Mouse (Mus musculus) kidney, postnatal 0 days (tissue): ENCODE measurements at regions not wholly inside any gene's neighbourhood (a gene's known extent, or its start where the extent isn't known, plus 50 kb on each side); places are given as distances from the start of the nearest gene placed in this dataset.
A peak's percentile ranks its signal among the peaks of the same experiment; 100 is the strongest.

Experiments
- ATAC-seq: fragments of 200-750 bp; cut with Nextera tagmentation; replicated peaks from 2 replicates; pipeline ENCODE4 v1.8.0; 2017; ENCODE audit warnings: low read depth, moderate number of reproducible peaks, moderate TSS enrichment, moderate library complexity; ENCODE audit not compliant: low FRiP score
- DNase-seq: peaks from one replicate; pipeline ENCODE4 v3.0.0-alpha.2; 2016; ENCODE audit warnings: low spot score
- H3K27ac ChIP-seq: fragments of 300-500 bp; sonication (generic); 2 replicates; pipeline ENCODE4 v1.5.1; 2014; ENCODE audit warnings: mild to moderate bottlenecking
- H3K27me3 ChIP-seq: fragments of 300-500 bp; sonication (generic); 2 replicates; pipeline ENCODE4 v1.6.1; 2014; ENCODE audit warnings: low read length, mixed read lengths; ENCODE audit not compliant: insufficient read depth
- H3K36me3 ChIP-seq: fragments of 300-500 bp; sonication (generic); 2 replicates; pipeline ENCODE4 v1.6.1; 2014; ENCODE audit warnings: low read length, mixed read lengths; ENCODE audit not compliant: insufficient read depth
- H3K4me1 ChIP-seq: fragments of 300-500 bp; sonication (generic); replicated peaks from 2 replicates; pipeline ENCODE4 v1.6.1; 2014; ENCODE audit warnings: antibody characterized with exemption, low read length, mixed read lengths; ENCODE audit not compliant: insufficient read depth
- H3K4me2 ChIP-seq: fragments of 300-500 bp; sonication (generic); 2 replicates; pipeline ENCODE4 v1.6.1; 2014; ENCODE audit warnings: mild to moderate bottlenecking, low read length, moderate library complexity, mixed read lengths
- H3K4me3 ChIP-seq: fragments of 300-500 bp; sonication (generic); replicated peaks from 2 replicates; pipeline ENCODE4 v1.5.1; 2014; ENCODE audit warnings: low read depth, low read length
- H3K9ac ChIP-seq: fragments of 300-500 bp; sonication (generic); 2 replicates; pipeline ENCODE4 v1.6.1; 2014; ENCODE audit warnings: low read depth, low read length
- H3K9me3 ChIP-seq: fragments of 300-500 bp; sonication (generic); replicated peaks from 2 replicates; pipeline ENCODE4 v1.6.1; 2016; ENCODE audit warnings: low read length, inconsistent platforms, mixed read lengths
- CTCF ChIP-seq: IDR thresholded peaks from 2 replicates; pipeline ENCODE4 v1.5.1; 2016; ENCODE audit warnings: antibody characterized with exemption, low read depth, mild to moderate bottlenecking, moderate library complexity
- WGBS: fragments of 180-500 bp; shearing (Covaris S2); extraction: QIAGEN DNeasy Blood & Tissue Kit; methylation state at CpG from one replicate; pipeline ENCODE4 v1.1.7; 2014; 5-methylcytosine and 5-hydroxymethylcytosine counted together

DNA sequence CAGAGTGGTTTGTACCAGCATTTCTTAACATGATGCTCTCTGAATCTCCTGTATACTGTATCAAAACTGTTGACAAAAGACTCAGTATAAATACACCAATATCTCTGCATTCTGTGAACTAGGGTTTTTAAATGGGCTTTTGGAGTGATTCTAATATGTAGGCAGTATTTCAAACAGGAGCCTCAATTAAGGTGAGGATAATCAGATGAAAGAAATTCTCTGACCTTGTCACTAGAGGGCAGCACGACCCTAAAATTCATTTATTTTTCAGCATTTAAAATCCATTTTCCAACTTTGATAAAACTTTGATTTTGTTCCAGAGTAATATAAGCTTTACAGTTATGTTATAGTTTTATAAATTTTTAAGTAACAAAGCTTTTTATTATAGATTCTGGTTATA is 114.5 kb downstream of the Rfx6 start:
- peak; percentile 53 for DNase-seq
- Histone ChIP-seq H3K9me3 (no peaks in the 10 kb centered on the region), H3K9ac (no peak overlapping the region), H3K4me2 (no peak overlapping the region), H3K4me3 (no peak overlapping the region), H3K27ac (no peak overlapping the region), H3K27me3 (no peaks in the 10 kb centered on the region), H3K4me1 (no peaks in the 10 kb centered on the region), H3K36me3 (no peaks in the 10 kb centered on the region)
- WGBS, result 2% methylated on average over 1 of the region's 1 CpGs
- TF ChIP-seq CTCF, result peak; percentile 62
- no peak for ATAC-seq

DNA sequence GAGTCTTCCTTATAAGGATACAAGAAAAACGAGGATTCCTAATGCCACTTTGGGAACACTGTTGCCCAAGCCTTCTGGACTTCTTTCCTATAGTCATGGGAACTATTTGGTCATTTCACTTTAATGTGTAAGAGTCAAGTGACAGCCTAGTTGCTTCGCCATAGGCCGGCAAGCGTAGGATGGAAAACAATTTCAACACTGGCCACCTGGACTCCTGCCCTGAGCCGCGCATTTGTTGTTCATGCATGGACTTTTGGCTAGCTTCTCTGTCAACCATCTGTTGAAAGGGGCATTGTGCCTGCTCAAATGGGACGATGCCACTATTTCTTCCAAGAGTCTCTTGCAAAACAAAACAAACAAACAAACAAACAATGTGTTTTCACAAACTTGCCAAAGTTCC is 116.3 kb downstream of the Rfx6 start:
- WGBS, result 90% methylated on average over 7 of the region's 7 CpGs
- Histone ChIP-seq H3K27ac (no peak overlapping the region), H3K36me3 (no peaks in the 10 kb centered on the region), H3K4me1 (no peaks in the 10 kb centered on the region), H3K27me3 (no peaks in the 10 kb centered on the region), H3K4me2 (no peak overlapping the region), H3K9ac (no peak overlapping the region), H3K9me3 (no peaks in the 10 kb centered on the region), H3K4me3 (no peak overlapping the region)
- no peak for TF ChIP-seq CTCF
- no peak for DNase-seq
- no peak for ATAC-seq

DNA sequence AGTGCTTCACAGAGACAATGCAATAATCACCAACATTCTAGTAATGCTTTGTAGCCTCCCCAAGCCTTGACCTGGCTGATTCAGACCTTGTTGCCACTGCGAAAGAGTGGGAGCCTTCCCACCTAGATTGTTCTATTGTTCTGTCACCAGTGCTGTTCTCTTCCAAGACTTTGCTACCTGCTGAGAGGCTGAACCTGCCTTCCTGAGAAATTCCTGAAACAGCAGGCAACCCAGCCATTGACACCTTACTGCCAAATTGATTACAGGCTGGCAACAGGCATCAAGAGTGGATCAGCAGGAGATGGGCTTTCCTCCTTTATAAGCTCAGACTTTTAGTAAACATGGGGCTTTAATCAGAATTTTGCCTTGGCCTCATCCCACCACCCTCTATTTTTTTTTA is 139.1 kb downstream of the Rfx6 start:
- H3K27me3 ChIP-seq, result no peaks in the 10 kb centered on the region
- no peak overlapping the region for H3K27ac ChIP-seq
- WGBS, result 40% methylated on average over 1 of the region's 1 CpGs
- no peak overlapping the region for H3K9ac ChIP-seq
- H3K4me2 ChIP-seq, result no peak overlapping the region
- H3K4me3 ChIP-seq, result no peak overlapping the region
- H3K9me3 ChIP-seq, result no peaks in the 10 kb centered on the region
- DNase-seq, result no peak
- H3K36me3 ChIP-seq, result no peaks in the 10 kb centered on the region
- ATAC-seq, result no peak
- no peaks in the 10 kb centered on the region for H3K4me1 ChIP-seq
- no peak for TF ChIP-seq CTCF

DNA sequence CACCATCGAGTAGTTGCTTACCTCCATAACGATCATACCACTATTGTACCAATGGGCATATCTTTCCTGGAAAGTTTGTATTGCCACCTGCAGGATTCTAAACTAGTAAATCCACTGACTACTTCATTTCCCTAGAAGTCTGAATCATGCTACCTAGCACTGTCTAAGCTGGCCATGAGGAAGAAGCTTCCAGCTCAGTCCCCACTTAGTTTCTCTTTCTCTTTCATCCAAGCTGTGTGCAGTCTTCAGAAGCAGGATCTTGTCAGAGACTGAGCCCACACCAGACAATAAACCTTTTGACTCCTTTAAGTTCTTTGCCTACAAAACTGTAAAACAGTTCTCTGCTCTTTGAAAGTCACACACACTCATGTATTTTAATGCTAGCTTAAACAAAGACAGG is 146.3 kb downstream of the Rfx6 start:
- no peak overlapping the region for H3K27ac ChIP-seq
- no peak overlapping the region for H3K9ac ChIP-seq
- H3K4me2 ChIP-seq, result no peak overlapping the region
- H3K4me1 ChIP-seq, result no peaks in the 10 kb centered on the region
- no peak for TF ChIP-seq CTCF
- H3K4me3 ChIP-seq, result no peak overlapping the region
- no peaks in the 10 kb centered on the region for H3K36me3 ChIP-seq
- no peaks in the 10 kb centered on the region for H3K27me3 ChIP-seq
- H3K9me3 ChIP-seq, result no peaks in the 10 kb centered on the region
- ATAC-seq (no peak), DNase-seq (no peak)
- WGBS, result 94% methylated on average over 2 of the region's 2 CpGs

DNA sequence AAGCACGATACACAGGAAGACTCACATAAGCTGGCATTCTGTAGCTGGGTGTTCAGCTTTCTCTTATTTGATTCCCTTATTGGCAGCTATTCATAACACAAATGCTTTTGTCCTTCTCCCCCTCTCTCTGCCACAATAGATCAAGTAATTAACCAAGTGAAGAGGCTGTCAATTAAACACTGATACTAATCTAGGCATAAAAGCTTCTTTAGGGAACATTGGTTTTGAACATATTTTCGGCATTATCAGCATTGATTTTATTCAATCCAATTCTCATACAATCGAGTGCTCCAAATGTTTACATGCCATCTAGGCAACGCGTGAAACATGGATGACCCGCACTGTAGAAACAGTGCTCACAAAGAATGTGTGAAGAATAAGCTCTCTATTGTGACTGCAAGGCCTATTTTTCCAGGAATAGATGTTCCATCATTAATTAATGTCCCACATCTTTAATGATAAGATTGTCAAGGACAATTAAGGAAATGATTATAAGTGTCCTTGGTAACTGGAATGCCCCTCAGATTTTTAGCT is 148.9 kb downstream of the Rfx6 start:
- Histone ChIP-seq H3K27me3 (no peaks in the 10 kb centered on the region), H3K27ac (no peak overlapping the region), H3K36me3 (no peaks in the 10 kb centered on the region), H3K4me3 (no peak overlapping the region), H3K9me3 (no peaks in the 10 kb centered on the region), H3K4me1 (no peaks in the 10 kb centered on the region), H3K9ac (no peak overlapping the region), H3K4me2 (no peak overlapping the region)
- no peak for TF ChIP-seq CTCF
- DNase-seq (no peak), ATAC-seq (no peak)
- 91% methylated on average over 6 of the region's 6 CpGs for WGBS

DNA sequence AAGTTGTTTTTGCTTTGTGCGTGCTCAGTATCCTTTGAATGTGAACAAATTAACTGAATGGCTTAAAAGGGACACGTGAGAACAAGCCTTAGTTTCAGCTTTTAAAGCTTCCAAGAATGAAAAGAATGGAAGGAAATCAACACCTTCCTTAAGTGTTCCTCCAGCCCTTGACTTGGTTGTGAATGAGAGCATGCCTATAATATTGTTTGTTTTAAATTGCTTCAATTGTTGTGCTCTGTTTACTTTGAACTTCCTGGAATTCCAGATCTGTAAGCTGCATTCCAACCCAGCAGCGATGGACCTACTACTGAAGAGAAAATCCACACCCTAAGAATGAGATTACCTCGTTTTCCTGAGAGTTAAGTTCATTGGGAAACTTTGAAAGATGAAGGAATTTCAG is 154.9 kb downstream of the Rfx6 start:
- Histone ChIP-seq H3K4me1 (no peaks in the 10 kb centered on the region), H3K27me3 (no peaks in the 10 kb centered on the region), H3K4me2 (no peak overlapping the region), H3K27ac (no peak overlapping the region), H3K4me3 (no peak overlapping the region), H3K9me3 (no peaks in the 10 kb centered on the region), H3K36me3 (no peaks in the 10 kb centered on the region), H3K9ac (no peak overlapping the region)
- ATAC-seq (no peak), DNase-seq (no peak)
- WGBS, result 63% methylated on average over 4 of the region's 4 CpGs
- no peak for TF ChIP-seq CTCF

DNA sequence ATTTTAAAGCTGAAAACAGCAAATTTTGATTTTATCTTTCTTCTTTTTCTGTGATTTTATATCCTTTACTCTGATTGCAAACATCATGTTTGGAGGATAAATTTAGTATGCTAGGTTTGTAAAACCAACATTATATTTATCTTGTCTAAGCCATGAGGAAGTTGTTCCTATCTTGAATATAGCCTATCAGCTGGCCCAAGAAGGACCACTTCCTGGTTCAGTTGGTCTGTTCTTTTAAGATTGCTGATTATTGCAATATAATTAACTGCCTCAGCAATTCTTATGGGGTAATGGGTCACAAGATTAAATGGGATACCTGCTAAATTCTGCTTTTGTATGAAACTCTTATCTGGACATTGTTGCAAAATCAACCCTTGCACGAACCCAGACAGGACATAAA is 165.5 kb downstream of the Rfx6 start:
- Histone ChIP-seq H3K36me3 (no peaks in the 10 kb centered on the region), H3K27me3 (no peaks in the 10 kb centered on the region), H3K4me1 (no peaks in the 10 kb centered on the region), H3K4me3 (no peak overlapping the region), H3K4me2 (no peak overlapping the region), H3K27ac (no peak overlapping the region), H3K9ac (no peak overlapping the region), H3K9me3 (no peaks in the 10 kb centered on the region)
- no peak for TF ChIP-seq CTCF
- ATAC-seq (no peak), DNase-seq (no peak)
- 56% methylated on average over 1 of the region's 1 CpGs for WGBS
